Mouse (Mus musculus): ENCODE measurements around the gene Vps45.
"Not testable (repeated sequence)": the region's sequence is repeated elsewhere in the genome, so short reads cannot be mapped to it uniquely, and the experiment has no call there.

- not testable (repeated sequence) for TF ChIP-seq CTCF (IDR thresholded peaks at IDR 0.05; ENCODE audit: borderline replicate concordance, control insufficient read depth, extremely low read depth, insufficient read depth, low read length, poor library complexity); POLR2A (IDR thresholded peaks at IDR 0.05; ENCODE audit: control insufficient read depth, extremely low read depth, insufficient read depth, low read length, poor library complexity)
Measured at GRCm38 (mm10) chr3:95954648-95955173, 103.6 kb downstream of the Vps45 start.

All from thymus, adult 2 months (tissue).